Mouse (Mus musculus): ENCODE measurements around the gene 1700034J05Rik. TPM values are rescaled to one million over a fixed set of nuclear protein-coding genes. Genes with fewer than 3 reads are reported as not detected.

Gene 1700034J05Rik
- total and polyA plus RNA-seq, 2 experiments = not detected

GRCm38 (mm10) chr6:146917396-146917795 lies 36.8 kb downstream of the 1700034J05Rik start:
- Histone ChIP-seq H3K36me3 (ENCODE audit: control insufficient read depth, insufficient read depth, low read length) (no peaks in the 10 kb centered on the region), H3K9ac (ENCODE audit: low read depth, low read length) (no peak overlapping the region), H3K4me3 (ENCODE audit: insufficient read depth, low read depth, low read length) (no peak overlapping the region), H3K27ac (replicated peaks; ENCODE audit: insufficient read depth, low read depth, low read length) (no peak overlapping the region), H3K79me2 (ENCODE audit: control insufficient read depth, insufficient read depth, low read length) (peaks cover 2% of the 10 kb centered on the region; the same call in 1 of the 2 replicates), H3K27me3 (ENCODE audit: control insufficient read depth, insufficient read depth, low read length) (no peaks in the 10 kb centered on the region), H3K4me1 (ENCODE audit: control insufficient read depth, insufficient read depth, low read length) (peaks cover 24% of the 10 kb centered on the region)
- DNase-seq (ENCODE audit: extremely low read depth, low read depth, low spot score) = peak; percentile 70
- TF ChIP-seq CTCF (IDR thresholded peaks at IDR 0.05; ENCODE audit: low read depth, low read length) (no peak), POLR2A (IDR thresholded peaks at IDR 0.05; ENCODE audit: extremely low read depth, insufficient read depth, low read length) (no peak)
- WGBS = 31% methylated on average over 3 of the region's 3 CpGs

GRCm38 (mm10) chr6:146915808-146916207 lies 38.4 kb downstream of the 1700034J05Rik start:
- Histone ChIP-seq H3K4me1 (ENCODE audit: control insufficient read depth, insufficient read depth, low read length) (peaks cover 31% of the 10 kb centered on the region), H3K79me2 (ENCODE audit: control insufficient read depth, insufficient read depth, low read length) (peaks cover 8% of the 10 kb centered on the region; the same call in 1 of the 2 replicates), H3K9ac (ENCODE audit: low read depth, low read length) (no peak overlapping the region), H3K27me3 (ENCODE audit: control insufficient read depth, insufficient read depth, low read length) (no peaks in the 10 kb centered on the region), H3K36me3 (ENCODE audit: control insufficient read depth, insufficient read depth, low read length) (no peaks in the 10 kb centered on the region), H3K27ac (replicated peaks; ENCODE audit: insufficient read depth, low read depth, low read length) (no peak overlapping the region), H3K4me3 (ENCODE audit: insufficient read depth, low read depth, low read length) (no peak overlapping the region)
- no peak for DNase-seq (ENCODE audit: extremely low read depth, low read depth, low spot score)
- WGBS = 91% methylated on average over 1 of the region's 1 CpGs
- TF ChIP-seq POLR2A (IDR thresholded peaks at IDR 0.05; ENCODE audit: extremely low read depth, insufficient read depth, low read length) = no peak
- TF ChIP-seq CTCF (IDR thresholded peaks at IDR 0.05; ENCODE audit: low read depth, low read length) = no peak

GRCm38 (mm10) chr6:146913489-146914198 lies 40.6 kb downstream of the 1700034J05Rik start:
- no peak for DNase-seq (ENCODE audit: extremely low read depth, low read depth, low spot score)
- WGBS = 64% methylated on average over 4 of the region's 4 CpGs

DNA sequence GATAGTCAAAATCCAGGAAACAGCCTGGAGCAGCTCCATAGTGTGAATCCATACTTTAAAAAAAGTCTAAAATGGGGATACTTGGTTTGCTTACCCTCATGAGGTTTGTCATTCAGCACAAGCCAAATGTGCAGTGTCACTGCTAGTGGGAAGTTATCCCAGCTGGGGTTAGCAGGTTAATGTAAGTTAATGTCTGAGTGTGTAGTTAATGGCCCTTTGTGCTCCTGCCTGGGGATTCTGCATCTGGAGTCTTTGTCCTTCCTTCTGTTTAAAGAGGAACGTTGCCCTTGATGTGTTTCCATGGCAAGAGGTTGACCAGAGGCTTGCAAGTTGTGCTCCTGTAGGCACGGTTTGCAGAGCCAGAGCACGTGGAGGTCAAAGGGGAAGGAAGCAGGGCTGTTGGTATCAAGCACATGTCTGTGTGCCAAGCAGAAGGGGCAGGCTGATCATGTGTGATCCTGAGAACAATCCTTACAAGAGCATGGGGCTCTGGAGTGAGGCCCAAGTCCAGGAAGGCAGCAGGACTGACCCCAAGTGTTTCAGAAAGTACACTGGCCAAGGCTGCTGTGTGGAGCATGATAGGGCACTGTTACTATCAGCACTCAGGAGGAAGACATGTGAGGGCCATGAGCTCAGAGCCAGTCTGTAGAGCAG lies 41.3 kb downstream of the 1700034J05Rik start:
- Histone ChIP-seq H3K27me3 (ENCODE audit: control insufficient read depth, insufficient read depth, low read length) (no peaks in the 10 kb centered on the region), H3K4me3 (ENCODE audit: insufficient read depth, low read depth, low read length) (no peak overlapping the region), H3K36me3 (ENCODE audit: control insufficient read depth, insufficient read depth, low read length) (no peaks in the 10 kb centered on the region), H3K9ac (ENCODE audit: low read depth, low read length) (no peak overlapping the region), H3K79me2 (ENCODE audit: control insufficient read depth, insufficient read depth, low read length) (peaks cover 25% of the 10 kb centered on the region), H3K4me1 (ENCODE audit: control insufficient read depth, insufficient read depth, low read length) (peaks cover 44% of the 10 kb centered on the region), H3K27ac (replicated peaks; ENCODE audit: insufficient read depth, low read depth, low read length) (peak overlapping the region; percentile 42)
- under 1% methylated on average over 3 of the region's 3 CpGs for WGBS
- TF ChIP-seq POLR2A (IDR thresholded peaks at IDR 0.05; ENCODE audit: extremely low read depth, insufficient read depth, low read length) (no peak), CTCF (IDR thresholded peaks at IDR 0.05; ENCODE audit: low read depth, low read length) (no peak)
- peak; percentile 98 for DNase-seq (ENCODE audit: extremely low read depth, low read depth, low spot score)

More at GRCm38 (mm10) chr6:146913489-146914198, 40.6 kb downstream of the 1700034J05Rik start:
- TF ChIP-seq POLR2A (IDR thresholded peaks at IDR 0.05; ENCODE audit: extremely low read depth, insufficient read depth, low read length) = no peak
- Histone ChIP-seq H3K79me2 (ENCODE audit: control insufficient read depth, insufficient read depth, low read length) (peaks cover 21% of the 10 kb centered on the region), H3K9ac (ENCODE audit: low read depth, low read length) (no peak overlapping the region), H3K27ac (replicated peaks; ENCODE audit: insufficient read depth, low read depth, low read length) (peak overlapping the region; percentile 42), H3K4me1 (ENCODE audit: control insufficient read depth, insufficient read depth, low read length) (peaks cover 42% of the 10 kb centered on the region), H3K4me3 (ENCODE audit: insufficient read depth, low read depth, low read length) (no peak overlapping the region), H3K36me3 (ENCODE audit: control insufficient read depth, insufficient read depth, low read length) (no peaks in the 10 kb centered on the region), H3K27me3 (ENCODE audit: control insufficient read depth, insufficient read depth, low read length) (no peaks in the 10 kb centered on the region)

GRCm38 (mm10) chr6:146910801-146911200 lies 43.4 kb downstream of the 1700034J05Rik start:
- Histone ChIP-seq H3K27me3 (ENCODE audit: control insufficient read depth, insufficient read depth, low read length) (no peaks in the 10 kb centered on the region), H3K27ac (replicated peaks; ENCODE audit: insufficient read depth, low read depth, low read length) (no peak overlapping the region), H3K79me2 (ENCODE audit: control insufficient read depth, insufficient read depth, low read length) (peaks cover 22% of the 10 kb centered on the region), H3K4me3 (ENCODE audit: insufficient read depth, low read depth, low read length) (no peak overlapping the region), H3K36me3 (ENCODE audit: control insufficient read depth, insufficient read depth, low read length) (no peaks in the 10 kb centered on the region), H3K4me1 (ENCODE audit: control insufficient read depth, insufficient read depth, low read length) (peaks cover 58% of the 10 kb centered on the region), H3K9ac (ENCODE audit: low read depth, low read length) (no peak overlapping the region)
- 67% methylated on average over 2 of the region's 2 CpGs for WGBS
- TF ChIP-seq CTCF (IDR thresholded peaks at IDR 0.05; ENCODE audit: low read depth, low read length) (no peak), POLR2A (IDR thresholded peaks at IDR 0.05; ENCODE audit: extremely low read depth, insufficient read depth, low read length) (no peak)
- no peak for DNase-seq (ENCODE audit: extremely low read depth, low read depth, low spot score)
